Mouse (Mus musculus) lung, postnatal 25 days (tissue): ENCODE results near the gene Six2.
"Not testable (repeated sequence)": the region's sequence is repeated elsewhere in the genome, so short reads cannot be mapped to it uniquely, and the experiment has no call there.

Source experiments
- DNase-seq: peaks from one replicate; pipeline ENCODE4 v3.0.0; 2022; ENCODE audit warnings: low spot score

Six2 gene

DNA sequence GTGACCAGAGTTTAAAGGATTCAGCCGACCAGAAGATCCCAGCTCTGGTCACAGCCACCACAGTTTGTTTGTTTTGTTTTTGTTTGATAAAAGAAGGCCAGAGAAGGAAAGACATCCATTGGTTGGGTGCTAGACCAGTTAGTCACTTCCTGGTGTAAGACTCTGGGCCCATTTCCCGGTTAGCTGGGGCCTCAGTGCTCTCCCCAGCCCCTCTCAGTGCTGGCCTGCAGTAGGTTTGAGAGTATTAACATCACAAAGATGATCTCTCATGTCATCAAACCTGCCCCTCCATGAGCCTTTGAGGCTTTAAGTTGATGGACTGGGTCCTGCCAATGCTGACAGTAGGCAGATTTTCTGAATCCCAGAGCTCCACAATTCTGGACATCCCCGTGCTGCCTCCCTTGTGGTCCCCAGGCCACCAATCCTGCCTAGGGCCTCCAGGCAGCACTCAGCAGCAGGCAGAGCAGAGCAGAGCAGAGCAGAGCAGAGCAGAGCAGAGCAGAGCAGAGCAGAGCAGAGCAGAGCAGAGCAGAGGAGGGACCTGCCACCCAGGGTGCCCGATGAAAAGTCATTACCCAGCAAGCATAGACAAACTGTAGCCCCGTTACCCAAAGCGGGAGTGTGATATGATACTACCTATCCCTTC, 2.4 kb upstream of the Six2 start:
- no peak for DNase-seq

DNA sequence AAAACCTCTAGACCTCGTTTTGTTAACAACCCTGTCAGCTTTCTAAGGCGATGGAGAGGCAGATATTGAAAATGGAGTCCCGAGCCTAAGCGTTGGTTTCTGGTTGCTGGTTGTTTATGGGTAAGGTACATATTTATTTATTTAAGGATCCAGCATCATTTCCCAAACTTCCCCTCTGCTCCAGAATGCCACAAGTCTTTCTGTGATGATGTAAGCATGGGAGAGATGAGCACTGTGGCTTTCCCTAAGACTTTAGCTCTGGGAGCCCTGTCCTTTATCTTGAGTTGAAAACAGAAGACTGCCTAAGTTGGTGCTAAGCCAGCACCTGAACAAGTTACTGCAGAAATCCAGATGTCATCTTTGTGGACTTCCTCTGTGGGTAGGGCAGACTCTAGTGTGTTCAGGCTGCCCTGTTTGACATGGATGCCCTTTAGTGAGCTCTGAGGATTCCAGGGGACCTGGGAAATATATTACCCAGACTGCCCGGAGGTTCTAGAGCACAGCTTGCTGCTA, 1.8 kb upstream of the Six2 start:
- DNase-seq, result no peak

GRCm38 (mm10) chr17:85688911-85689806, 1.1 kb upstream of the Six2 start:
- peak; percentile 10 for DNase-seq

DNA sequence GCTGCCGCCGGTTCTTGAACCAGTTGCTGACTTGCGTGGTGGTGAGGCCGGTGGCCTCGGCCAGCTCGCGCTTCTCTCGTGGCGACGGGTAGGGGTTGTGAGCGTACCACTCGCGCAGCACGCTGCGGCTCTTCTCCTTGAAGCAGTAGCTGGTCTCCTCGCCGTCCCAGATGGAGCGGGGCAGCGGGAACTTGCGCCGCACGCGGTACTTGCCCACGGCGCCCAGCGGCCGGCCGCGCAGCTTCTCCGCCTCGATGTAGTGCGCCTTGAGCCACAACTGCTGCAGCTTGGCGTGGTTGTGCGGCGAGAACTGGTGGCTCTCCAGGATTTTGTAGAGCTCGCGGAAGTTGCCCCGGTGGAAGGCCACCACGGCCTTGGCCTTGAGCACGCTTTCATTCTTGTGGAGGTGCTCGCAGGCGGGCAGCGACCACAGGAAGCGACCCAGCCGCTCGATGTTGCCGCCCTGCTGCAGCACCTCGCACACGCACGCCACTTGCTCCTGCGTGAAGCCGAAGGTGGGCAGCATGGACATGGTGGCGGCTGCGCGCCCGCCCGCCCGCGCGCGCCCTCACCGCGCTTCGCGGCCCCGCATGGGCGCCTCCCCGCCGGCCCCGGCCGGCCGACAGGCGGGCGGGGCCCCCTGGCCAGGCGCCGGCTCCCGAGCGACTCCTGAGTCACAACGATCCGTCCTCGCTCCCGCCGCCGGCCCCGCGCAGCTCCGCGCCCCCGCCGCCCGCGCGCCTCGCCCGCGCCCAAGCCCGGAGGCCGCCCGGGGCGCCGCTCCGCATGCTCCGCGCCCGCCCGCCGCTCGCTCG, 446 bp downstream of the Six2 start:
- no peak for DNase-seq

- DNase-seq, result no peak
Observed at GRCm38 (mm10) chr17:85686476-85687420, 1.3 kb downstream of the Six2 start.

GRCm38 (mm10) chr17:85685689-85686281, 2.3 kb downstream of the Six2 start:
- no peak for DNase-seq

DNA sequence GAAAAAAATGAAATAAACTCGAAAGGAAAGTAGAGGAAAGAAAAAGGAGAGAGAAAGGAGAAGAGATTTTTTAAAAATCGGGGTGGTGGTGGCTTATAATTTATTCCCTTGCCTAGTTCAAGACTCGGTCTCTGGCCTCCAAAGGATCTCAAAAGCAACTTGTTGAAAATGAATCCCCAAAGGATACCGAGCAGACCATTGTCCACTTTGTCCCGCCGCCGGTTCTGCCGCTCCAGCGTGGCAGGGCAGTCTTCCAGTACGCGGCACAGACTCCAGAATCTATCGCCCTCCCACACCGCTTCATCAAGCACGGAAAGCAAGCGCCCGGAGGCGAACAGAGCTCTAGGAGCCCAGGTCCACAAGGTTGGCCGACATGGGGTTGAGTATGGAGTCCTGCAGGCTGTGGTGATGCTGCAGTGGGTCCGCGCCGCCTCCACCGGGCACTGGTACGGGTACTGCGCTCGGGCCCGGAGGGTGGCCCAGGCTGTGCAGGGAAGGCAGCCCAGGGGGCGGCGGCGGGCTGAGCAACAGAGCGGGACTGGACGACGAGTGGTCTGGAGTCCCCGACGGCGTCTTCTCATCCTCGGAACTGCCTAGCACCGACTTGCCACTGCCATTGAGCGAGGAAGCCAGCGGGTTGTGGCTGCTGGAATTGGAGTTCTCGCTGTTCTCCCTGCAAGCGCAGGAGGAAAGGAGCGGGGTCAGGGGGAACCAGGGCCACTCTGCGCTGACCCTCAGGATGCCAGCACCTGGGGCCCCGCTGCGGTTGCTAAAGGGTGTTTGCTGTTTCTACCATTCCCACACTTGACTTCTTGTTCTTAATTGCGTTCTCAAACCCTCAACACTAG, 3.0 kb downstream of the Six2 start:
- no peak for DNase-seq

DNA sequence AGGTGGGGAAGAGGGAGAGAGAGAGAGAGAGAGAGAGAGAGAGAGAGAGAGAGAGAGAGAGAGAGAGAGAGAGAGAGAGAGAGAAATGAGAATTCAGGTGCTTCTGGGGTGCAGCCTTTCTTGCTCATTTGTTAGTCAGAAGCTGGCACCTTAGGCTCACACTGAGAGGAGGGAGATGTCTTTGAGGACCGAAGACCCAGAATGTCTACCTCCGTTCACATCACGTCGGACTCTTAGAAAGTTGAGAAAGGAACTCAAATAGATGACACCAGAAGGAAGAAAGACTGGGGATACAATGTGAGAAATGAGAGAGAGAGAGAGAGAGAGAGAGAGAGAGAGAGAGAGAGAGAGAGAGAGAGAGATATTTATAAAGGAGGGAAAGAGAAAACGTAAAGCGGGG, 3.6 kb downstream of the Six2 start:
- not testable (repeated sequence) for DNase-seq

DNA sequence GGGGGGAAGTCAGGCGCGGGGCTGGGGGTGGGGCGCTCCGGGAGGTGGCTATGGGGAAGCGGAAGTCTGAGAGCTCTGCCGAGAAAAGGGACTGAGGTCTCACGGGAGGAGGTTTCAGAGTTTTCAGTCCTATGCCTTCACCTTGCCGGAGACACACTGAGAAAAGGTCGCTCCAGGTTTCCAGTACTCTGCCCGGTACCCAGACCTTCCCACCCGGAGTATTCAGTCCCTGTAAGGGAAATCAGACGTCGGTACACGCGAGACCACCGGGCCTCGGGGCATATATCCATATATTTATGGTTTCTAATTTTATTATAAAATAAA, 4.1 kb downstream of the Six2 start:
- DNase-seq, result no peak

DNA sequence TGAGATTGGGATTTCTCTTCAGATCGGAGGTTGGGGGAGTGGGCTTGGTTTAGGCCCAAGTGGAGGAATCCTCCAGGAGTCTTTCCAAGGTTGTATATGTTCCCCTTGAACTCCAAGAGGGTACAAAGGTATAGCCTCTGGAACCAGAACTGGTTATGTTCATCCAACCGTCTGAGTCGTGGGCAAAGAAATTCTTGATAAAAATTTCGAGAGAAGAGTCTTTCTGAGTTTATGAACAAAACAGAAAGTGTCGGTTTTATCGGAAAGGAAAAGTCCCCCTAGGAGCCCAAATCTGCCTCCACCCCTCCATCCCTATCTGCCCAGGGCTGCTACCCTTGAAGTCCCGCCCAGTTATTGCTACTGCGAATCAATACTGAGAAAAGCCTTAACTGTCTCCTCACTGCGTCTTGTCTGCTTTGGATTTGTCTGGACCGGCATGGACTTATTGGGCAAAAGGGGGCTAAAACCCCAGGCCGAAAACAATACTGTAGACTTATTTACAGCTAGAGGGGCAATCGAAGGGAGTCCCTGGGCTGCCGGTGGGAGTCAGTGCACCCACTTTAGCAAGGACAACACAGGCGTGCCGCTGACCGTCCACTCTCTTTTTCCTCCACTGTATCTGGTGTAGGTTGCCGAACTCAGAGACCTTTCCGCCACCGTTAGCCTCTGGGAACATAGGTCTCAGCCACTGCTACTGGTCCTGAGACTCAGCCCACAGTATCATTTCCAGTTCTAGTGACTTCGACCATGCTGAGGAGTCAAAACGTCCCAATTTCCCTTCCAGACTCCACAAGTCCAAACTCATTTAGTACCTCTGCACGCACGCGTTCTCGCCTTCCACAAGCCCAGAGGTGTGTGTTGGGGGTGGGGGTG, 4.7 kb downstream of the Six2 start:
- DNase-seq, result no peak

DNA sequence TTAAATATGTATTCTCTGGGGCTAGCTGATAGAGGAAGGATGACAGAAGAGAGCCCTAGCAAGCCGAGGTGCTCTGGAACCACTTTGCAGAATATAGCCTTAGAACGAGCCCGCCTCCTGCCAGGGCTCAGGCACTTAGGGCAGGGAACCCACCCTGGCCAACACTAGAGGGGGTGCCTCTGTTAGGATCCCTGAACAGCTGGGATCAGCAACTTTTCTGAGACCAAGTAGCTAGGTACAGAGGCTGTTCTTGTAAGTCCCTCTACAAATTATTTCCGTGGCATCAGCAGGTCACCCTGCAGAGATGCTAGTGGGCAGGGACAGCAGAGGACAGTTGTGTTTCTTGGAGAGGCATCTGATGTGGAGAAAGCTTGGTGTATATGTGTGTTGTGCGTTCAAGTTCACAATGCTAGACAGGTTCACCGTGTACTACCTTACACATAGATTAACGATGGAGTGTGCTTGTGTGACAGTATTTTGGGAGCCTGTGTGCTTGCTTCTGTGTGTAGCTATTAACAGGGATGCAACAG, 5.8 kb downstream of the Six2 start:
- DNase-seq, result no peak

GRCm38 (mm10) chr17:85681741-85682140, 6.3 kb downstream of the Six2 start:
- no peak for DNase-seq

DNA sequence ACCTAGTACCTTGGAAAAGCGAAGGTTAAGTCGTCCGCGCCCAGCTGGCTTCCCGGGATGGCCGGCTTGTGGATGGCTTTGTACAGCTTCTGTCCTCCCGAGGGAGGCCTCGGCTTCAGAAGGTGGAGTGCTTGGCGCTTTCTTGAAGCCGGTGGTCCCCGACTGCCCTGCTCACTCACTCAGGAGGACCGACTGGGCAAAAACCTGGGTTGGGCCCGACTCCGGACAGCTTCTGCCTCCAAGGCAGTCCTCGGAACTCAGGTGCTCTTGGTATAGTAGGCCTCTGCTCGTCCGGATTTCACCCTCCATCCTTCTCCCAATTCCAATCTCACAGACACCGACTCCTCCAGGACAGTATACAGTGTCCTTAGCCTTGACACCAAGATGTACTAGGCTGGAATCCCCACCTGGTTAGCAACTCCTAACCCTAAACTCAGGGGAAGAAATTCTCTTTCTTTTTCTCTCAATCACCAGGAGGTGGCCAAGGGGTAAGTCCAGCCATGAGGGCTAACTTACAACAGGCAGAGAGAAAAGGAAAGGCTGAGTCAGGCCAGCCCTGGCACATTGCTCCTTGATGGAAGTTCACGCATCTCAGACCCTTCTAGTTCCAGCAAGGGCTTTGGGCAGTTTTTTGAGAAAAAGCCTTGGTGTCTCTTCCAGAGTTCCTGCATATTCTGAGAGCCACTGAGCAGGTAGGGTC, 7.1 kb downstream of the Six2 start:
- DNase-seq, result no peak

DNA sequence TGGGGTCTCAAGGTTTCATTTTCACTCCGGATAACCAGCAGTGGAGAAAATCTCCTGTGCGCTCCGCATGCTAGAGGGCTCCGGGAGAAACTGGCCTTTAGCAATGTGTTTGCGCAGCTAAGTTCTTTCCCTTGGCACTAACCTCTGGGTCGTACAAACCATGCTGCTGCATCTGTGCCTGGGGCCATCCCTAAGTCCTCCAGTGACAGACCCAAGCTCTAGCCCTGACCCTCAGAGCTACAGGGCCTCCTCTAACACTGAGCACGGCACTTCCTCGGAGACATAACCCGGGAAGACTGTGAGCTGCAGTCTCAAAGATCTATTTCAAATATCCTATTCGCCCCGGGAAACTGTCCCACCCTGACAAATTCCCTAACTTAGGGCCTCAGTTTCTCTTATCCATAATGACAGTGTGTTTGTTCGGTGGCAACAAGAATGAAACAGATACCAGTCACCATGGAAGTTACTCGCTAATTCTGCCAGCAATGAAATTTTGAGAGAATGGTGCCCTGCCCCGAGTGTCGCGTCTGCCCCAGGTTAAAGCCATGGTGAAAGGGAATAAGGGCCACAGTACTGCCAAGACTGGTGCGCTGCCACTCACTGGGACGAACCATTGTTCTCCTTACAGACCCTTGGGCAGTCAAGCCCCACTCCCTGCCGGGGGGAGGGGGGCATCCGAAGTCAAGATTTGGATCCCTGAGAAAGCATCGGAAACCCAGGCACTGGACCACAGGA, 7.8 kb downstream of the Six2 start:
- DNase-seq, result no peak

- no peak for DNase-seq
Observed at GRCm38 (mm10) chr17:85679651-85680050, 8.4 kb downstream of the Six2 start.

- DNase-seq, result peak; percentile 68
Observed at GRCm38 (mm10) chr17:85664618-85665320, 23.3 kb downstream of the Six2 start.

- no peak for DNase-seq
Observed at GRCm38 (mm10) chr17:85664202-85664601, 23.9 kb downstream of the Six2 start.
